Mouse (Mus musculus): ENCODE results near the gene Kpna3. TPM values are rescaled to one million over a fixed set of nuclear protein-coding genes. Genes with fewer than 3 reads are reported as not detected.
A peak's percentile ranks its signal among the peaks of the same experiment; 100 is the strongest.
"Not testable (repeated sequence)": the region's sequence is repeated elsewhere in the genome, so short reads cannot be mapped to it uniquely, and the experiment has no call there.

Gene Kpna3
- polyA plus RNA-seq, 1 experiment from 2014 or later: 65.2 TPM

DNA sequence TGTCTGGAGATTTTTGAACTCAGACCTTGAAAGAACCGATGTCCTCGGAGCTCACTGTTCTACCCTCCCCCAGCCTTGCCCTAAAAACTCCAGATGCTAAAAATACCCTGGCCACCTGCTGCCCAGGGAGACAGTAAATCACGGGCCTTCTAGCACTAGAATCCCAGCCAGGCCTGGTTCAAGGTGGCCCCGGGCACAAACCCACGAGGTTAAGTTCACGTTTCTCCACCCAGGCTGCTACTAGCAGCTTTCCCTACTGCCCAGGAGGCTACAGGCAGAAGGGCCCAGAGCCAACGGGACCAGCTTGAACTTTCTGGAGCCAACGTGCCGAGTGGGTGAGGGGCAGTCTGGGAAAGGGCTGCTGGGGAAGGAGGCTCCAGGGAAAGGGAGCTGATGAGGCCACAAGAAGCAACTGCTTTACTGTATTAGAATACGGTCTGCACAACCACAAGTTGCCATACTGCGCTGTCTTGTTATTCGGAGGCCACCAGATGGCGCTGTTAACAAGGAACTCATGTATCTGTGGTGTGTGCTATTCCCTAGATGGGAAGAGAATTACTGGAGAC is 108.6 kb downstream of the Kpna3 start:
- no peak overlapping the region for H3K4me3 ChIP-seq (ENCODE audit: low read length)
- peak overlapping the region; percentile 35 for H3K4me2 ChIP-seq (ENCODE audit: low read length)
- WGBS: 19% methylated on average over 13 of the region's 13 CpGs
- peaks cover 11% of the 10 kb centered on the region for H3K4me1 ChIP-seq (ENCODE audit: control insufficient read depth, insufficient read depth, low read depth, low read length)
- no peaks in the 10 kb centered on the region for H3K36me3 ChIP-seq (ENCODE audit: control insufficient read depth, insufficient read depth, low read length)
- H3K27me3 ChIP-seq (replicated peaks; ENCODE audit: control insufficient read depth, insufficient read depth, low read length): no peaks in the 10 kb centered on the region
- peak overlapping the region; percentile 18; the same call in 1 of the 2 replicates for H3K9ac ChIP-seq (ENCODE audit: low read depth, low read length)
- no peaks in the 10 kb centered on the region for H3K9me3 ChIP-seq (ENCODE audit: control insufficient read depth, low read length)
- H3K27ac ChIP-seq (ENCODE audit: low read depth, low read length): peak overlapping the region; percentile 75
- peak; percentile 77 for ATAC-seq

DNA sequence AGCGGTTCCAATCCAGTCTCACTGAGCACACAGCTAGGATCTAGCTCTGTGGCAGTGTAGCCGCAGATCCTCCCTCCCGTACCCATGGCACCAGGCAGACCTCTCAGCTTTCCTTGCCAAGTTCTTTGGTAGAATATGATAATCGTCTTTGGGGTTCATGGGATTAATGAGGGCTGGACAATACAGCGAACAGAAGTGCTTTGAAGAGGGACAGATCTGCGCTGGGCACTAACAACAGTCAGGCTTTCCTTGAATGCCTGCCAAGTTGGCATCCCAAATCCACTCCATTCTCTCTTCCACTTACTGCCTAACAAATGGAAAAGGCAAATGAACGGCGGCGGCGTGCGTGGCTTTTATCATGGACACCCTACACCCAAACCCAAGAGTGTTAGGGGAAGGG is 109.1 kb downstream of the Kpna3 start:
- Histone ChIP-seq H3K4me1 (ENCODE audit: control insufficient read depth, insufficient read depth, low read depth, low read length) (peaks cover 11% of the 10 kb centered on the region), H3K27ac (ENCODE audit: low read depth, low read length) (peak overlapping the region; percentile 75), H3K9me3 (ENCODE audit: control insufficient read depth, low read length) (no peaks in the 10 kb centered on the region), H3K36me3 (ENCODE audit: control insufficient read depth, insufficient read depth, low read length) (no peaks in the 10 kb centered on the region), H3K27me3 (replicated peaks; ENCODE audit: control insufficient read depth, insufficient read depth, low read length) (no peaks in the 10 kb centered on the region), H3K9ac (ENCODE audit: low read depth, low read length) (no peak overlapping the region), H3K4me2 (ENCODE audit: low read length) (peak overlapping the region; percentile 35), H3K4me3 (ENCODE audit: low read length) (no peak overlapping the region)
- ATAC-seq: peak; percentile 77
- 49% methylated on average over 11 of the region's 11 CpGs for WGBS

DNA sequence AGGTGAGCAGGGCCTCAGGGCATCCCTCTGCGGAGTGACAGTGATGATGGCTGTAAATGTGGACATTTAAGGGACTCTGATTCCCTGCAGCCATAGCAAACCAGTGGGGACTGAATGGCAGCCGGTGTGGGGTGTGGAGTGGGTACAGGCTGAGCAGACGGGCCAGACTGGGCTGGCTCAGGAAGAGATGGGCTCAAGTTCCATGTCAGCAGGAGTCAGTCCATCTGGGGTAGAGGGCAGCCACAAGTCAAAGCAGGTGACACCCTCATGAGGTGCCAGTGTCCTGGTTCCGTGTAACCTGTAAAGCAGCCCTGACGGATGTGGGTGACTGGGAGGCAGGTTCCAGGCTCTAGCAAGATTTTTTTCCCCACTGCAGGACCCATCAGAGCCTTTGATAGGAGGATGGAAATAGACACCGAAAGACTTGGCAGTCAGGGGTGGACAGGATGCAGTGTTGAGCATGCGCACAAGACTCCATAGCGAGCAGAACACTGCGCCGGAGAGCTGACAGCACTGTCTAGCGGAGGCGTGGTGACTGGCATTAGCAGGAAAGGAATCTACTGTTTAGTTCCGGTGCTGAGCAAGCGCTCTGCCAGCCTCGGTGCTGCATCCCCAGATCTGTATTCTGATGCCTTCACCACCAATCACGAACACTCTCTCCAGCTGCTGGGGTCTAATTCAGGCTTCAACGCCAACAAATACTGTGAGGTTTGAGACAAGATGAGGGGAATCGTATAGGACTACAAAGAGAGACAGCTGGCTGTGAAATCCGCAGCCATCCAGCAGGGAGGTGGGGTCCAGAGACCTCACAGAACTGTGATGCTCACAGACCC is 111.8 kb downstream of the Kpna3 start:
- Histone ChIP-seq H3K4me3 (ENCODE audit: low read length) (peak overlapping the region; percentile 30), H3K9me3 (ENCODE audit: control insufficient read depth, low read length) (peaks cover 6% of the 10 kb centered on the region), H3K4me1 (ENCODE audit: control insufficient read depth, insufficient read depth, low read depth, low read length) (peaks cover 11% of the 10 kb centered on the region), H3K36me3 (ENCODE audit: control insufficient read depth, insufficient read depth, low read length) (no peaks in the 10 kb centered on the region), H3K9ac (ENCODE audit: low read depth, low read length) (peak overlapping the region; percentile 58), H3K27me3 (replicated peaks; ENCODE audit: control insufficient read depth, insufficient read depth, low read length) (no peaks in the 10 kb centered on the region), H3K27ac (ENCODE audit: low read depth, low read length) (peak overlapping the region; percentile 72), H3K4me2 (ENCODE audit: low read length) (peak overlapping the region; percentile 57)
- peak; percentile 87 for ATAC-seq
- WGBS: 25% methylated on average over 19 of the region's 19 CpGs

DNA sequence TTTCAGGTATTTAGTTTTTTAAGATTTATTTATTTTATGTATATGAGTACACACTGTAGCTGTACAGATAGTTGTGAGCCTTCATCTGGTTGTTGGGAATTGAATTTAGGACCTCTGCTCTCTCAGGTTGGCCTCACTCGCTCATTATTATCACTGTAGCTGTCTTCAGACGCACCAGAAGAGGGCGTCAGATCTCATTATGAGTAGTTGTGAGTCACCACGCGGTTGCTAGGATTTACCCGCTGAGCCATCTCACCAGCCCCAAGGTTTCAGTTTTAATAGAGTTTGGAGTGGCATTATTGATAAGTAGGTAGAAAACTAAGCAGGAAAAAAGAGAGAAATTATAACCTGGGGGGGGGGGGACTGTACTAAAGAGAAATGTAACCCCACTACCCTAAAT is 112.7 kb downstream of the Kpna3 start:
- ATAC-seq; H3K4me2 ChIP-seq (ENCODE audit: low read length): not testable (repeated sequence)
- WGBS: 17% methylated on average over 6 of the region's 6 CpGs

DNA sequence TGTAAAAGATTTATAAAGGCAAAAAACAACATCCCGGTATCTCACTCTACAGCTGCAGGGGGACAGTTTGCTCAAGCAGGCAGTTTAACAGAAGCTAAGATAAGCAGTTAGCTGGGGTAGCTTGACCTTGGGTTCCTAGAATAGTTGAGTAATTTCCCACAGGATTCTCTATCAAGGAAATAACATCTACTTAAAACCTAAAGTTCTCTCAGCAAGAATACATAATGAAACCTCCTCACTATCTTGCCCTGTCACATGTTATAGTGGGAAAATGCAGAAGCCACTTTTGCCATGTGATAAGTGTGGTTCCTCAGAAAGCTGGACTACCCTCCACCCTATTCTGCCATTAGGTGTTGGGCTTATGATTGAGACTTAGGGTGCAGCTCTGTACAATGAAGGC is 116.9 kb downstream of the Kpna3 start:
- Histone ChIP-seq H3K9me3 (ENCODE audit: control insufficient read depth, low read length) (peaks cover 12% of the 10 kb centered on the region), H3K9ac (ENCODE audit: low read depth, low read length) (no peak overlapping the region), H3K36me3 (ENCODE audit: control insufficient read depth, insufficient read depth, low read length) (no peaks in the 10 kb centered on the region), H3K4me3 (ENCODE audit: low read length) (no peak overlapping the region), H3K27me3 (replicated peaks; ENCODE audit: control insufficient read depth, insufficient read depth, low read length) (no peaks in the 10 kb centered on the region), H3K27ac (ENCODE audit: low read depth, low read length) (no peak overlapping the region), H3K4me2 (ENCODE audit: low read length) (no peak overlapping the region), H3K4me1 (ENCODE audit: control insufficient read depth, insufficient read depth, low read depth, low read length) (peaks cover 4% of the 10 kb centered on the region; the same call in 1 of the 2 replicates)
- 100% methylated on average over 1 of the region's 1 CpGs for WGBS
- no peak for ATAC-seq

More for the DNA sequence above, 112.7 kb downstream of the Kpna3 start:
- H3K27ac ChIP-seq (ENCODE audit: low read depth, low read length); H3K27me3 ChIP-seq (replicated peaks; ENCODE audit: control insufficient read depth, insufficient read depth, low read length); H3K9ac ChIP-seq (ENCODE audit: low read depth, low read length); H3K36me3 ChIP-seq (ENCODE audit: control insufficient read depth, insufficient read depth, low read length); H3K4me3 ChIP-seq (ENCODE audit: low read length): not testable (repeated sequence)
- H3K4me1 ChIP-seq (ENCODE audit: control insufficient read depth, insufficient read depth, low read depth, low read length): peaks cover 11% of the 10 kb centered on the region
- peaks cover 12% of the 10 kb centered on the region for H3K9me3 ChIP-seq (ENCODE audit: control insufficient read depth, low read length)

DNA sequence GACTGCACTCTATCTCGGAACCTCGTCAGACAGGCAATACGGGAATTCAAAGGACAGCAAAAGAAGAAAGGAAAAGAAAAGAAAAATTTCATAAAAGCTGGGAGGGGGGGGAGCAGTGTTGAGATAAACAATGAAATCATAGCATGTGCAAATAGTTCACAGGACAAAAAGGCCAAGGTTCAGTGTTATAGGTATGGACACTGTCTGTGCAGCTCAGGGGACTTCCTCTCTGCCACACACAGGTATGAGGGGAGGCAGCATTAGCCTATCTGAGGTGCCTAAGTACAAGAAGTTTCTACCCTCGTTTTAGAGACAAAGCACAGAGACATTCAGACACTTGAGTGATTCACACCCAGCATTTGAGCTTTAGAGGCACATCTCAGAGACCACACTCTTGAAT is 118.5 kb downstream of the Kpna3 start:
- no peak overlapping the region for H3K4me2 ChIP-seq (ENCODE audit: low read length)
- H3K36me3 ChIP-seq (ENCODE audit: control insufficient read depth, insufficient read depth, low read length): no peaks in the 10 kb centered on the region
- no peaks in the 10 kb centered on the region for H3K4me1 ChIP-seq (ENCODE audit: control insufficient read depth, insufficient read depth, low read depth, low read length)
- H3K9me3 ChIP-seq (ENCODE audit: control insufficient read depth, low read length): peaks cover 12% of the 10 kb centered on the region
- H3K27ac ChIP-seq (ENCODE audit: low read depth, low read length): no peak overlapping the region
- no peak overlapping the region for H3K9ac ChIP-seq (ENCODE audit: low read depth, low read length)
- ATAC-seq: no peak
- 87% methylated on average over 4 of the region's 4 CpGs for WGBS
- H3K27me3 ChIP-seq (replicated peaks; ENCODE audit: control insufficient read depth, insufficient read depth, low read length): no peaks in the 10 kb centered on the region
- H3K4me3 ChIP-seq (ENCODE audit: low read length): no peak overlapping the region

DNA sequence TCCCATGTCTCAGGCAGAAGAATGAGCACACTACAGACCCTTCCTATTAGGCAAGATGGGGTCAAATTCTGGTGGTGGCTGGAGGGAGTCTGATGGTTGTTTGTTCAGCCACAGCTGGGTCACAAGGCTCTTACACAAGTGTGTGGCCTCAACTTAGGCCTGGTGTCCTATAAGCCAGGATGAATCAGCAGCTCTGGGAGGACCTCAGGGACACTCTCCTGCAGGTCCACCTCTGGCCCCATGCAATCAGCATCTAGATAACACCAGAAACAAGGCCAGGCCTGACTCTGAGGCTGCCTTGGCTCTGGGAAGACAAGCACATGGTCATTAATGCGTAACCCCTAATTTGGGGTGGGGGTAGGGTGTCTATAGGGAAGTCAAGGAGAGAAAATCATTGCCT is 118.9 kb downstream of the Kpna3 start:
- Histone ChIP-seq H3K27ac (ENCODE audit: low read depth, low read length) (no peak overlapping the region), H3K4me1 (ENCODE audit: control insufficient read depth, insufficient read depth, low read depth, low read length) (no peaks in the 10 kb centered on the region), H3K4me3 (ENCODE audit: low read length) (no peak overlapping the region), H3K27me3 (replicated peaks; ENCODE audit: control insufficient read depth, insufficient read depth, low read length) (no peaks in the 10 kb centered on the region), H3K9ac (ENCODE audit: low read depth, low read length) (no peak overlapping the region), H3K4me2 (ENCODE audit: low read length) (no peak overlapping the region), H3K36me3 (ENCODE audit: control insufficient read depth, insufficient read depth, low read length) (no peaks in the 10 kb centered on the region), H3K9me3 (ENCODE audit: control insufficient read depth, low read length) (peaks cover 12% of the 10 kb centered on the region)
- no peak for ATAC-seq
- 96% methylated on average over 1 of the region's 1 CpGs for WGBS

DNA sequence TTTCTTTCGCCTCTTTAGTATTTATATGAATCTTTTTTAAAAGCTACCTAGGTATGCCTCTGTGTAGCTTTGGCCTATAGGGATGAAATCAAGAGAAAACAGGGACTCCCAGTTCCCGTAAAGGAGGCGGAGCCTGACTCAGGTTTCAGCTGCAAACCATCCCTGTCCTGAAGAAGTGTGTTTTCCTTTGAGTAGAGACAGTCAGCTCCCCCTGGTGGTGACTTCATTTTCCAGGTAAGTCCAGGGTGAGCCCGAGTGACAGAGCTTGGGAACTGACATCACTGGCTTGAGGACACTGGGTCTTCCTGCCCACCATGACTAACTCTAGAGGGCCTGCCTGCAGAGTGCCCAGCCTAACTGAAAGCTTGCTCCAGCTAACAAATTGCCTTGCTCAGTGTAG is 122.8 kb downstream of the Kpna3 start:
- Histone ChIP-seq H3K9ac (ENCODE audit: low read depth, low read length) (no peak overlapping the region), H3K36me3 (ENCODE audit: control insufficient read depth, insufficient read depth, low read length) (no peaks in the 10 kb centered on the region), H3K27me3 (replicated peaks; ENCODE audit: control insufficient read depth, insufficient read depth, low read length) (no peaks in the 10 kb centered on the region), H3K9me3 (ENCODE audit: control insufficient read depth, low read length) (no peaks in the 10 kb centered on the region), H3K27ac (ENCODE audit: low read depth, low read length) (no peak overlapping the region), H3K4me1 (ENCODE audit: control insufficient read depth, insufficient read depth, low read depth, low read length) (no peaks in the 10 kb centered on the region), H3K4me3 (ENCODE audit: low read length) (no peak overlapping the region), H3K4me2 (ENCODE audit: low read length) (no peak overlapping the region)
- WGBS: 37% methylated on average over 4 of the region's 4 CpGs
- ATAC-seq: no peak

Measured in hindbrain, embryonic 16.5 days (tissue).